Mouse (Mus musculus): ENCODE results near the gene Csrnp3.

DNA sequence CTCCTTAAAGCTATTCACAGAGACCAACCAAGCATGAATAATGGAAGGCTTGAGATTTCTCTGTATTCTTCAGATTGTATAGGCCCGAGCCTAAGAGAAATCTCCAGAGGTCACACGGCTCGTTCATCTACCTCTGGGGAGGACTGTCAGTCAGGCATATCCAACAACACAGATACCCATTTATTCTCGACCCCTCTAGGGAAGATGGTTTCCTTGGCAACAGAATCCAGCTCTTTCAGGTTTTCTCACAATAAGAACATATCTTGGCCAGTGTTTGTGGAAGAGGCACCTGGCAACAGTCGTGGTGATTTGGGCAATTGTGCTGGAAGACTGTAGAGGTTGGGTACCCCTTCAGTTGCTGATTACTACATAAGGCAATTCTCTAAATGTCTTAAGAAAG is 183.2 kb downstream of the Csrnp3 start:
- TF ChIP-seq MAX (IDR thresholded peaks at IDR 0.05), result no peak
- no peak for TF ChIP-seq CTCF (IDR thresholded peaks at IDR 0.05; ENCODE audit: control insufficient read depth, insufficient read depth, insufficient read length)
- TF ChIP-seq FOSL1 (IDR thresholded peaks at IDR 0.05; ENCODE audit: insufficient read depth, low read length, poor library complexity, severe bottlenecking), result no peak
- TF ChIP-seq USF1 (IDR thresholded peaks at IDR 0.05; ENCODE audit: low read depth), result no peak
- no peak for TF ChIP-seq MYOG (IDR thresholded peaks at IDR 0.05; ENCODE audit: control insufficient read depth, extremely low read depth, insufficient read length)
- TF ChIP-seq MYOD1 (IDR thresholded peaks at IDR 0.05; ENCODE audit: control insufficient read depth, insufficient read length, low read depth), result no peak
- no peak for TF ChIP-seq CEBPB (IDR thresholded peaks at IDR 0.05; ENCODE audit: low read depth)
